Mouse (Mus musculus): ENCODE data around the gene Edem1. TPM values are rescaled to one million over a fixed set of nuclear protein-coding genes. Genes with fewer than 3 reads are reported as not detected.

Gene Edem1
- polyA plus RNA-seq, 1 experiment from 2014 or later: 24.9 TPM

DNA sequence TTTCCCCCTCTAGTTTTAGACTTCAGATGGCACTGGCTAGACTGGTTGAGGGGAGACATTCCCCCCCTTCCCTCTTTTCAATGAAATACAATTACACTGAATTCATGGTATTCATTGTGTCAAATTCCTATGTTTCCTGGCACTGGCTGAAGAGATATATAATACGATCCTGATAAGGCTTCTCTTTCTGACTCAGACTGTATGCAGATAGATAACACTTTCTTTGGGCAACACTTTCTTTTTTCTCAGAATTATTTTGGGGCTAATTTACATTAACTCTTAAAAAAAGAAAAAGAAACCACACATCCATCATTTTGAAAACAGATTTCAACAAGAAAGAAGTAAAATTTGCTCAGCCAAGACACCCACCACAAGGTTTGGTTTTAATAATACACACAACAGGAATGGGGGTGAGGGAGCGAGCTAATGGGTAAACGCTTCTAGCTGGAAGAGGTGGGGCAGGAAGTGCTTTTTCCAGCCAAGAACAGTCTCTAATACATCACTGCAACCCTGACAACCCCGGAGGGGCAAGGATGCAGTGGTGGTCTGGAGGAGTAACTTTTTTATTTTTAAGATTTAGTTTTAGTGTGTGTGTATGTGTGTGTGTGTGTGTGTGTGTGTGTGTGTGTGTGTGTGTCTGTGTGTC lies 52.0 kb downstream of the Edem1 start:
- Histone ChIP-seq H3K27ac (ENCODE audit: low read length) (no peak overlapping the region), H3K4me2 (ENCODE audit: low read depth, low read length) (no peak overlapping the region), H3K9ac (ENCODE audit: low read length) (no peak overlapping the region), H3K4me3 (ENCODE audit: low read length) (no peak overlapping the region), H3K4me1 (ENCODE audit: control insufficient read depth, insufficient read depth, low read length) (no peaks in the 10 kb centered on the region), H3K27me3 (ENCODE audit: control insufficient read depth, insufficient read depth, low read length) (no peaks in the 10 kb centered on the region), H3K36me3 (ENCODE audit: control insufficient read depth, insufficient read depth) (no peaks in the 10 kb centered on the region), H3K9me3 (replicated peaks; ENCODE audit: control insufficient read depth, low read length) (peaks cover 8% of the 10 kb centered on the region)
- 47% methylated on average over 4 of the region's 4 CpGs for WGBS
- ATAC-seq (replicated peaks; ENCODE audit: extremely low read depth, insufficient read depth, low FRiP score): no peak

GRCm38 (mm10) chr6:108881074-108881473 lies 52.6 kb downstream of the Edem1 start:
- no peaks in the 10 kb centered on the region for H3K4me1 ChIP-seq (ENCODE audit: control insufficient read depth, insufficient read depth, low read length)
- WGBS: 81% methylated on average over 4 of the region's 4 CpGs
- no peak for ATAC-seq (replicated peaks; ENCODE audit: extremely low read depth, insufficient read depth, low FRiP score)

GRCm38 (mm10) chr6:108883826-108884225 lies 55.4 kb downstream of the Edem1 start:
- Histone ChIP-seq H3K4me1 (ENCODE audit: control insufficient read depth, insufficient read depth, low read length) (no peaks in the 10 kb centered on the region), H3K9ac (ENCODE audit: low read length) (no peak overlapping the region), H3K36me3 (ENCODE audit: control insufficient read depth, insufficient read depth) (no peaks in the 10 kb centered on the region), H3K9me3 (replicated peaks; ENCODE audit: control insufficient read depth, low read length) (peaks cover 8% of the 10 kb centered on the region), H3K4me3 (ENCODE audit: low read length) (no peak overlapping the region), H3K4me2 (ENCODE audit: low read depth, low read length) (no peak overlapping the region), H3K27ac (ENCODE audit: low read length) (no peak overlapping the region), H3K27me3 (ENCODE audit: control insufficient read depth, insufficient read depth, low read length) (no peaks in the 10 kb centered on the region)
- WGBS: 76% methylated on average over 2 of the region's 2 CpGs
- no peak for ATAC-seq (replicated peaks; ENCODE audit: extremely low read depth, insufficient read depth, low FRiP score)

More at GRCm38 (mm10) chr6:108881074-108881473, 52.6 kb downstream of the Edem1 start:
- Histone ChIP-seq H3K27ac (ENCODE audit: low read length) (no peak overlapping the region), H3K4me3 (ENCODE audit: low read length) (no peak overlapping the region), H3K9ac (ENCODE audit: low read length) (no peak overlapping the region), H3K4me2 (ENCODE audit: low read depth, low read length) (no peak overlapping the region), H3K9me3 (replicated peaks; ENCODE audit: control insufficient read depth, low read length) (peaks cover 8% of the 10 kb centered on the region), H3K36me3 (ENCODE audit: control insufficient read depth, insufficient read depth) (no peaks in the 10 kb centered on the region), H3K27me3 (ENCODE audit: control insufficient read depth, insufficient read depth, low read length) (no peaks in the 10 kb centered on the region)

- Histone ChIP-seq H3K4me1 (ENCODE audit: control insufficient read depth, insufficient read depth, low read length) (no peaks in the 10 kb centered on the region), H3K9ac (ENCODE audit: low read length) (no peak overlapping the region), H3K27ac (ENCODE audit: low read length) (no peak overlapping the region), H3K36me3 (ENCODE audit: control insufficient read depth, insufficient read depth) (no peaks in the 10 kb centered on the region), H3K27me3 (ENCODE audit: control insufficient read depth, insufficient read depth, low read length) (no peaks in the 10 kb centered on the region), H3K4me2 (ENCODE audit: low read depth, low read length) (no peak overlapping the region), H3K4me3 (ENCODE audit: low read length) (no peak overlapping the region), H3K9me3 (replicated peaks; ENCODE audit: control insufficient read depth, low read length) (peaks cover 4% of the 10 kb centered on the region; the same call in 1 of the 2 replicates)
- 55% methylated on average over 5 of the region's 5 CpGs for WGBS
- ATAC-seq (replicated peaks; ENCODE audit: extremely low read depth, insufficient read depth, low FRiP score): no peak
Measured at GRCm38 (mm10) chr6:108884603-108885002, 56.2 kb downstream of the Edem1 start.

GRCm38 (mm10) chr6:108886346-108886745 lies 57.9 kb downstream of the Edem1 start:
- Histone ChIP-seq H3K27me3 (ENCODE audit: control insufficient read depth, insufficient read depth, low read length) (no peaks in the 10 kb centered on the region), H3K4me1 (ENCODE audit: control insufficient read depth, insufficient read depth, low read length) (no peaks in the 10 kb centered on the region), H3K9me3 (replicated peaks; ENCODE audit: control insufficient read depth, low read length) (0 out of 2 replicates have a peak, but pooled peaks cover under 1% of the 10 kb centered on the region), H3K4me3 (ENCODE audit: low read length) (no peak overlapping the region), H3K9ac (ENCODE audit: low read length) (no peak overlapping the region), H3K27ac (ENCODE audit: low read length) (no peak overlapping the region), H3K4me2 (ENCODE audit: low read depth, low read length) (no peak overlapping the region), H3K36me3 (ENCODE audit: control insufficient read depth, insufficient read depth) (no peaks in the 10 kb centered on the region)
- ATAC-seq (replicated peaks; ENCODE audit: extremely low read depth, insufficient read depth, low FRiP score): no peak
- 50% methylated on average over 4 of the region's 4 CpGs for WGBS

- no peak overlapping the region for H3K4me2 ChIP-seq (ENCODE audit: low read depth, low read length)
- H3K4me1 ChIP-seq (ENCODE audit: control insufficient read depth, insufficient read depth, low read length): no peaks in the 10 kb centered on the region
- H3K4me3 ChIP-seq (ENCODE audit: low read length): no peak overlapping the region
- H3K27ac ChIP-seq (ENCODE audit: low read length): no peak overlapping the region
- no peaks in the 10 kb centered on the region for H3K9me3 ChIP-seq (replicated peaks; ENCODE audit: control insufficient read depth, low read length)
- no peak for ATAC-seq (replicated peaks; ENCODE audit: extremely low read depth, insufficient read depth, low FRiP score)
- H3K9ac ChIP-seq (ENCODE audit: low read length): no peak overlapping the region
- H3K27me3 ChIP-seq (ENCODE audit: control insufficient read depth, insufficient read depth, low read length): no peaks in the 10 kb centered on the region
- no peaks in the 10 kb centered on the region for H3K36me3 ChIP-seq (ENCODE audit: control insufficient read depth, insufficient read depth)
- whole genome bisulfite sequencing: 62% methylated on average over 5 of the region's 5 CpGs
Measured at GRCm38 (mm10) chr6:108892589-108892988, 64.1 kb downstream of the Edem1 start.

DNA sequence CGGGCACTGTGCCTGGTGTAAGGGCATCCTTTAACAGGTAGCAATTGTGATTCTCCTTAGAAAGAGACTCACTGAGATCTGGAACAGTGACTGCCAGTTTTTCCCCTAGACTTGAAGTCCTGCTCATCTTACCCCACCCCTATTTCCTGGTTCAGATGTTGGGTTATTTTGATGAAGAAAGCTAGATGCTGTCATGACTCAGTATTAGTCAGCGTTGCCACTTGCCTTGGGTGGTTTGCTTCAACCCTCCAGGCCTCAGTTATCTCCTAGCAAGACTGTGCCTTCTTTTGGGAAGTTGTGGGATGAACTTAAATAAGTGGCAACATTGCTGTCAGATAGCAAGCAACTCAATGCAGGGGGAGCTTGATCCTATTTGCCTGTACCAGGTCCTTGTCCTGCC lies 66.7 kb downstream of the Edem1 start:
- Histone ChIP-seq H3K27ac (ENCODE audit: low read length) (no peak overlapping the region), H3K4me3 (ENCODE audit: low read length) (no peak overlapping the region), H3K9ac (ENCODE audit: low read length) (no peak overlapping the region), H3K36me3 (ENCODE audit: control insufficient read depth, insufficient read depth) (no peaks in the 10 kb centered on the region), H3K4me1 (ENCODE audit: control insufficient read depth, insufficient read depth, low read length) (no peaks in the 10 kb centered on the region), H3K9me3 (replicated peaks; ENCODE audit: control insufficient read depth, low read length) (no peaks in the 10 kb centered on the region), H3K27me3 (ENCODE audit: control insufficient read depth, insufficient read depth, low read length) (no peaks in the 10 kb centered on the region), H3K4me2 (ENCODE audit: low read depth, low read length) (no peak overlapping the region)
- no peak for ATAC-seq (replicated peaks; ENCODE audit: extremely low read depth, insufficient read depth, low FRiP score)
- WGBS: 79% methylated on average over 2 of the region's 2 CpGs

- WGBS: 87% methylated on average over 3 of the region's 3 CpGs
- Histone ChIP-seq H3K9me3 (replicated peaks; ENCODE audit: control insufficient read depth, low read length) (no peaks in the 10 kb centered on the region), H3K4me3 (ENCODE audit: low read length) (no peak overlapping the region), H3K4me1 (ENCODE audit: control insufficient read depth, insufficient read depth, low read length) (no peaks in the 10 kb centered on the region), H3K36me3 (ENCODE audit: control insufficient read depth, insufficient read depth) (no peaks in the 10 kb centered on the region), H3K27ac (ENCODE audit: low read length) (no peak overlapping the region), H3K9ac (ENCODE audit: low read length) (no peak overlapping the region), H3K4me2 (ENCODE audit: low read depth, low read length) (no peak overlapping the region), H3K27me3 (ENCODE audit: control insufficient read depth, insufficient read depth, low read length) (no peaks in the 10 kb centered on the region)
- no peak for ATAC-seq (replicated peaks; ENCODE audit: extremely low read depth, insufficient read depth, low FRiP score)
Measured at GRCm38 (mm10) chr6:108895976-108896375, 67.5 kb downstream of the Edem1 start.

GRCm38 (mm10) chr6:108896525-108897087 lies 68.2 kb downstream of the Edem1 start:
- Histone ChIP-seq H3K27ac (ENCODE audit: low read length) (no peak overlapping the region), H3K27me3 (ENCODE audit: control insufficient read depth, insufficient read depth, low read length) (no peaks in the 10 kb centered on the region), H3K4me1 (ENCODE audit: control insufficient read depth, insufficient read depth, low read length) (no peaks in the 10 kb centered on the region), H3K9me3 (replicated peaks; ENCODE audit: control insufficient read depth, low read length) (no peaks in the 10 kb centered on the region), H3K4me3 (ENCODE audit: low read length) (no peak overlapping the region), H3K9ac (ENCODE audit: low read length) (no peak overlapping the region), H3K36me3 (ENCODE audit: control insufficient read depth, insufficient read depth) (no peaks in the 10 kb centered on the region), H3K4me2 (ENCODE audit: low read depth, low read length) (no peak overlapping the region)
- WGBS: 79% methylated on average over 8 of the region's 8 CpGs
- ATAC-seq (replicated peaks; ENCODE audit: extremely low read depth, insufficient read depth, low FRiP score): no peak
